Comparison of ENCODE assay signal across 8 mouse cellular contexts in genomic region chr6:142414597-142414996, GRCm38 (mm10). TPM values are rescaled to one million over a fixed set of nuclear protein-coding genes. Genes with fewer than 3 reads are reported as not detected.
DNase-seq lines count a peak whose midpoint lies in the region; ATAC-seq and TF ChIP-seq lines count a peak whose summit lies in the region.
"Had no signal": no experiment of that assay in that cellular context is flagged by ENCODE, and none has a peak within 500 bp of the region (broad histone marks: within the 10 kb centered on the region; RNA-seq: fewer than 3 reads in every experiment).

No protein-coding gene starts in this region.

- ATAC-seq in hindbrain, embryonic 11.5 days (ENCODE audit: low FRiP score), result peak; percentile 52

- 0 out of 2 replicates have a peak overlapping the region, but pooled peaks have one; percentile 12 for H3K9ac ChIP-seq in hindbrain, embryonic 11.5 days (ENCODE audit: low read depth, low read length)

- no peak for TF ChIP-seq CTCF in thymus, adult 2 months (IDR thresholded peaks at IDR 0.05; ENCODE audit: borderline replicate concordance, control insufficient read depth, extremely low read depth, insufficient read depth, low read length, poor library complexity)

- no peaks in the 10 kb centered on the region for H3K9me3 ChIP-seq in hindbrain, embryonic 11.5 days (ENCODE audit: control insufficient read depth, low read length)
- H3K9me3 ChIP-seq in midbrain, embryonic 10.5 days (replicated peaks), result no peaks in the 10 kb centered on the region

- H3K27me3 ChIP-seq in hindbrain, embryonic 11.5 days (ENCODE audit: control insufficient read depth, insufficient read depth, low read length), result peaks cover 16% of the 10 kb centered on the region
- H3K27me3 ChIP-seq in midbrain, embryonic 10.5 days (ENCODE audit: low read depth, poor library complexity, severe bottlenecking), result peaks cover 45% of the 10 kb centered on the region
- H3K27me3 ChIP-seq in thymus, adult 2 months (ENCODE audit: control insufficient read depth, insufficient read depth, low read length), result peaks cover 5% of the 10 kb centered on the region

- H3K27ac ChIP-seq in hindbrain, embryonic 11.5 days (ENCODE audit: low read depth, low read length), result no peak overlapping the region
- peak overlapping the region; percentile 68 for H3K27ac ChIP-seq in midbrain, embryonic 10.5 days (replicated peaks)
- no peak overlapping the region for H3K27ac ChIP-seq in thymus, adult 2 months (ENCODE audit: control insufficient read depth, insufficient read depth, low read length)

- no peak for TF ChIP-seq POLR2A in thymus, adult 2 months (IDR thresholded peaks at IDR 0.05; ENCODE audit: control insufficient read depth, extremely low read depth, insufficient read depth, low read length, poor library complexity)

- H3K4me3 ChIP-seq in hindbrain, embryonic 11.5 days (ENCODE audit: low read depth, low read length), result peak overlapping the region; percentile 19; the same call in 1 of the 2 replicates
- H3K4me3 ChIP-seq in midbrain, embryonic 10.5 days, result peak overlapping the region; percentile 54
- H3K4me3 ChIP-seq in thymus, adult 2 months (ENCODE audit: control insufficient read depth, insufficient read depth, low read length), result no peak overlapping the region

- H3K4me2 ChIP-seq in hindbrain, embryonic 11.5 days (replicated peaks; ENCODE audit: low read depth, low read length), result peak overlapping the region; percentile 36

- peak; percentile 43 for DNase-seq in testis, postnatal 10 days (ENCODE audit: low spot score)
- DNase-seq in testis, postnatal 14 days (ENCODE audit: low spot score), result no peak
- peak; percentile 39 for DNase-seq in hindbrain, embryonic 11.5 days (ENCODE audit: low spot score)
- DNase-seq in midbrain, embryonic 10.5 days (ENCODE audit: low spot score), result peak; percentile 27
- DNase-seq in gastrocnemius, adult 18-20 months (ENCODE audit: low spot score), result no peak
- no peak for DNase-seq in thymus, adult 2 months
- no peak for DNase-seq in gastrocnemius, postnatal 36 days

- under 1% methylated on average over 23 of the region's 24 CpGs for WGBS in hindbrain, embryonic 11.5 days
- WGBS in midbrain, embryonic 10.5 days, result 3% methylated on average over 20 of the region's 24 CpGs
- 3% methylated on average over 24 of the region's 24 CpGs for WGBS in thymus, adult 2 months

- intact Hi-C loops in gastrocnemius, postnatal 36 days (cut with DNase I), result no loop called here

- no peaks in the 10 kb centered on the region for H3K4me1 ChIP-seq in hindbrain, embryonic 11.5 days (replicated peaks; ENCODE audit: control insufficient read depth, insufficient read depth, low read length)
- peaks cover 23% of the 10 kb centered on the region for H3K4me1 ChIP-seq in midbrain, embryonic 10.5 days
- H3K4me1 ChIP-seq in thymus, adult 2 months (replicated peaks; ENCODE audit: control insufficient read depth, insufficient read depth, low read length), result no peaks in the 10 kb centered on the region

- no peaks in the 10 kb centered on the region for H3K36me3 ChIP-seq in hindbrain, embryonic 11.5 days (ENCODE audit: control insufficient read depth, insufficient read depth, low read length)
- no peaks in the 10 kb centered on the region for H3K36me3 ChIP-seq in midbrain, embryonic 10.5 days
- H3K36me3 ChIP-seq in thymus, adult 2 months (ENCODE audit: control insufficient read depth, insufficient read depth, low read length), result no peaks in the 10 kb centered on the region

RNA-seq across cellular contexts. Expression of gene Spx, which starts 1.4 kb away (rescaled TPM):
- 5.7 and 6.3 TPM in 2 replicates for polyA plus RNA-seq in hindbrain, embryonic 11.5 days (2014; fragmentation: Nextera tagmentation; extraction: Ambion mirVana)
- polyA plus RNA-seq in midbrain, embryonic 10.5 days (2016; fragmentation: Nextera tagmentation; extraction: Ambion mirVana), result 0.79 and 1.6 TPM in 2 replicates
- total RNA-seq in gastrocnemius, adult 18-20 months (2021), result not detected
- 1.1 and 2.0 TPM in 2 replicates for polyA plus RNA-seq in thymus, adult 2 months (2012; rRNA removed)
- total RNA-seq in gastrocnemius, postnatal 36 days (2021), result not detected
- total RNA-seq: liver, adult 2 months had no signal
- polyA plus RNA-seq: liver, adult 2 months had no signal

RNA-seq across cellular contexts. Expression of gene Golt1b, which starts 27.6 kb away (rescaled TPM):
- polyA plus RNA-seq in hindbrain, embryonic 11.5 days (2014; fragmentation: Nextera tagmentation; extraction: Ambion mirVana), result 117 and 122 TPM in 2 replicates
- polyA plus RNA-seq in midbrain, embryonic 10.5 days (2016; fragmentation: Nextera tagmentation; extraction: Ambion mirVana), result 124 and 125 TPM in 2 replicates
- total RNA-seq in gastrocnemius, adult 18-20 months (2021), result 10 to 100 TPM; 14.6 to 15.3 TPM
- polyA plus RNA-seq in thymus, adult 2 months (2012; rRNA removed), result 8.9 and 9.4 TPM in 2 replicates
- 10 to 100 TPM; 14.2 to 16.9 TPM for total RNA-seq in gastrocnemius, postnatal 36 days (2021)

RNA-seq across cellular contexts. Expression of gene Recql, which starts 27.7 kb away (rescaled TPM):
- polyA plus RNA-seq in hindbrain, embryonic 11.5 days (2014; fragmentation: Nextera tagmentation; extraction: Ambion mirVana), result 34.9 and 41.3 TPM in 2 replicates
- 40.1 and 41.4 TPM in 2 replicates for polyA plus RNA-seq in midbrain, embryonic 10.5 days (2016; fragmentation: Nextera tagmentation; extraction: Ambion mirVana)
- total RNA-seq in gastrocnemius, adult 18-20 months (2021), result 1 to 10 TPM; 4.9 to 5.2 TPM
- 23.6 and 24.2 TPM in 2 replicates for polyA plus RNA-seq in thymus, adult 2 months (2012; rRNA removed)
- 1 to 10 TPM; 4.8 to 6.2 TPM for total RNA-seq in gastrocnemius, postnatal 36 days (2021)

RNA-seq across cellular contexts. Expression of gene Gys2, which starts 58.3 kb away (rescaled TPM):
- polyA plus RNA-seq in hindbrain, embryonic 11.5 days (2014; fragmentation: Nextera tagmentation; extraction: Ambion mirVana), result 0.46 TPM in 1 of 2 replicates, not detected in the other
- polyA plus RNA-seq in midbrain, embryonic 10.5 days (2016; fragmentation: Nextera tagmentation; extraction: Ambion mirVana), result 0.07 and 0.11 TPM in 2 replicates
- total RNA-seq in gastrocnemius, adult 18-20 months (2021), result under 1 TPM in 1 of 2 experiments, not detected in 1; 0.21 TPM
- 0.74 and 1.1 TPM in 2 replicates for polyA plus RNA-seq in thymus, adult 2 months (2012; rRNA removed)
- total RNA-seq in gastrocnemius, postnatal 36 days (2021), result under 1 TPM in 1 of 2 experiments, not detected in 1; 0.76 TPM

Comparison
In these comparisons a context has a peak if more than half of its experiments do, and no peak if none do; other contexts are left out.
1. DNase-seq: peak in testis, postnatal 10 days (single experiment), hindbrain, embryonic 11.5 days (single experiment) and midbrain, embryonic 10.5 days (single experiment); none in testis, postnatal 14 days (single experiment), gastrocnemius, adult 18-20 months (single experiment), thymus, adult 2 months (single experiment) and gastrocnemius, postnatal 36 days (0 of 2).
2. RNA of gene Golt1b, which starts 27.6 kb away (polyA plus RNA-seq): 124 to 125 TPM in midbrain, embryonic 10.5 days and 117 to 122 TPM in hindbrain, embryonic 11.5 days; 8.9 to 9.4 TPM in thymus, adult 2 months; every median in the first group is over 10 times any median in the second.